Mouse (Mus musculus) layer of hippocampus, adult 8-10 months (tissue): ENCODE measurements around the gene Rab17. TPM values are rescaled to one million over a fixed set of nuclear protein-coding genes. Genes with fewer than 3 reads are reported as not detected.
A peak's percentile ranks its signal among the peaks of the same experiment; 100 is the strongest.

ENCODE experiments used
- DNase-seq, 2 experiments: peaks; one replicate each; pipeline ENCODE4 v3.0.0; 2022; ENCODE audit warnings: low spot score in 2 of 2
- total RNA-seq, 4 experiments: library from RNA; stranded (reverse); gene quantifications; 2 replicates each; pipeline ENCODE4 v1.2.4; 2022

The Rab17 gene
- not detected for total RNA-seq

DNA sequence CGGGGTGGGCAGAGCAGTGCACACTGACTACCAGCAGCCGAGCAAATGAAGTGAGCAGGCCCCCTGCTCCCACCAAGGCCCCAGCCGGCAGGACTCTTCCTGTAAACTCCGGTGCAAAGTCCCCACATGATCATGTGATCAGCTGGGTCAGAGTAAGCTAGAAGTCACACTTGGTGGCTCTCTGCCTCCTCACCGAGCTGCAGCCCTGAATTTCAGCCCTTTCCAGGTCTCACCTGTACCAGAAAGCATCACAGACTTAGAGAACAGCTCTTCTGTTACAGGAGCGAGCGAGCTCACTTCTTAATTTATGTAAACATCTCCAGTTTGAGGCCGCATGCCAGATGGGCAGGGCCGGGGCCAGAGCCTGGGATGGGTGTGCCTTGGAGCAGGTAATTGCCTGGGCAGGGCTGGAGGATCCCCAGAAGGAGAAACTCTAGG lies at the start of gene Rab17:
Gene Rab17 (minus strand): TSS at position 315 of the 438 bp plus-strand sequence.
- DNase-seq, result no peak

GRCm38 (mm10) chr1:91017111-91017758 lies 47.8 kb upstream of the Rab17 start:
- DNase-seq, result no peak

DNA sequence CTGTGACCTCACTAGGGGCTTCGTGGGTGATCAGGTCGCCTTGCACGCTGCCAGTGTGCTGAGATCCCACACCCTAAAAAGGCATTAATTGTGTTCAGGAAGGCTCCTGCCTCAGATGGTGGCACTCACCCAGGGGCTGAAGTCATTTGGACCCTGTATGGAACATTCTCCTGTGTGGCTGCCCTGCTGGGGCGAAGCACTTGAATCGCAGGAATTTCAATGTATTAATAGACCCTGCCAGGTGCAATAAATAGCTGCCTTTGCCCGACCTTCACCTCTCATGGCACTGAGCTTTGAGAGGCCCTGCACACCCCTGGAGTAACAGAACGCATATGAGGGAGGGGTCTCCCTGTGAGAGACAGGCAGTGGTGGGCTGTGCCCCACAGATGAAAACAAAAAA lies 46.1 kb upstream of the Rab17 start:
- no peak for DNase-seq

DNA sequence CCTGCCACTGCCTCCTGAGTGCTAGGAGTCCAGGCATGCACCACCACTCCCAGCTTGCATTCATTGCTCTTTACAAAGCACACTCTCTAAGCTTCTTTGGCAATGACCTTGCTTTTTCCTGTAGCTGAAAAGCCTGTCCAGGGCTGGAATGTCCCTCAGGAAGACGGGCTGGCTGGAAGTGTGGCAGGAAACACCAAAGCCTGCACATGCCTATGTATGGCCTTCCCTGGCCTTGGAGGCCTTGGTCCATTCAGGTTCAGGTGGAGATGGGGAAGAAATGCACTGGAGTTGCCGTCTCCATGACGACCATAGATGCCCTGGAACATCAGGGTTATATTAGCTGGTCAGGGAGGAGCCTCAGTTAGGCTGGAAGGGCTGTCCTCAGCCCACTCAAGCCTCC lies 44.3 kb upstream of the Rab17 start:
- no peak for DNase-seq

DNA sequence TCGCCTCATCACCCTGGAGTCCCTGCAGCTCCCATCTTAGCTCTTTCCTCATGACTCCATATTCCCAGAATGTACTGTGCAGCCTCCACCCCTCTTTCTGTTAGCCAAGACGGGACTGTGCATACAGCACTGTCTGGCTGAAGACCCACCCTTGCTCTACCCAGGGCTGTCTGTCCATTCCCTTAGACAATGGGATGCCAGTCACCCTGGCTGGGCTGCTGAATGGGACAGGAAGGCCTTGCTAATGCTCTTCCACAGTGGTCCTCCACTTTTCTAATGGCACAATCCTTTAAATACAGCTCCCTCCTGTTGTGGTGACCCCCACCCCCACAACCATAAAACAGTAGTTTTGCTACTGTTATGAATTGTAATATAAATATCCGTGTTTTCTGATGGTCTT lies 41.9 kb upstream of the Rab17 start:
- DNase-seq, result no peak

- no peak for DNase-seq
These were observed 41.3 kb upstream of the Rab17 start for GRCm38 (mm10) chr1:91010716-91011115.

GRCm38 (mm10) chr1:91010216-91010615 lies 40.8 kb upstream of the Rab17 start:
- no peak for DNase-seq

GRCm38 (mm10) chr1:91009266-91009665 lies 39.8 kb upstream of the Rab17 start:
- no peak for DNase-seq

DNA sequence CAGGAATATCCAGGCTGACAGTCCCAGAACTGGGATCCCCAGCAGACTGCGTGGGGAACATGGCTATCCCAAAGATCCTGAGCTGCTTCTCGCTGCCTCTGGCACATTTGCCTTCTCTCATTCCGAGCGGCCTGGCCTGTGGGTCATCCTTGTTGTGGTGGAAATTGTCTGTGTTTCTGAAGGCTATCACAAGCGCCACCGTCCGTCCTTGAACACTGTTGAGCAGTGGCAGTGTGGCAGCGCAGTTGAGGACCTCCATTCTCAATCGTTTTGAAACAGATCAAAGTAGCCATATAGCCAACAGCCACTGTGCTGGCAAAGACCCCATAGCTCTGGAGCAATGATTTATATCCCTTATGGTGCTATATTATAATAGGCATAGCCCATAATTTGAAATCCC lies 39.3 kb upstream of the Rab17 start:
- no peak for DNase-seq

- DNase-seq, result no peak
These were observed 38.8 kb upstream of the Rab17 start for GRCm38 (mm10) chr1:91008147-91008682.

- DNase-seq, result no peak
These were observed 37.2 kb upstream of the Rab17 start for GRCm38 (mm10) chr1:91006708-91007107.

DNA sequence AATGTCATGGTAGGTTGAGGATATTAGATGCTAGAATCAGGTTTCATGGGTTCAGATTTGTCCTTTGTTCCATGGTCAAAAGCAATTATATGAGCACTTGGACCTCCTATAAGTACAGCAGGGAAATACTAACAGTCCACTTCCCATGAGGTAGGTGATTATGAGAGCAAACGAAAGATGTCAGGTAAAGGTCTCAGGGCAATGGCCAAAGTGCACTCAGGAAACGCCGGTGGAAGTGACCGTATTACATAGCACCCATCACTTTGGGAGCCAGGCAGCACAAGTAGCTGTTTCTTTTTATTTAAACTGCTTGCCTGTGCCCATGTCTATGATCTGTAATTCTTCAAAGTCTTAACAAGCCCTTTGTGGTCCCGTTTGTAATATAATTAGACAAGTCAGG lies 36.6 kb upstream of the Rab17 start:
- no peak for DNase-seq

DNA sequence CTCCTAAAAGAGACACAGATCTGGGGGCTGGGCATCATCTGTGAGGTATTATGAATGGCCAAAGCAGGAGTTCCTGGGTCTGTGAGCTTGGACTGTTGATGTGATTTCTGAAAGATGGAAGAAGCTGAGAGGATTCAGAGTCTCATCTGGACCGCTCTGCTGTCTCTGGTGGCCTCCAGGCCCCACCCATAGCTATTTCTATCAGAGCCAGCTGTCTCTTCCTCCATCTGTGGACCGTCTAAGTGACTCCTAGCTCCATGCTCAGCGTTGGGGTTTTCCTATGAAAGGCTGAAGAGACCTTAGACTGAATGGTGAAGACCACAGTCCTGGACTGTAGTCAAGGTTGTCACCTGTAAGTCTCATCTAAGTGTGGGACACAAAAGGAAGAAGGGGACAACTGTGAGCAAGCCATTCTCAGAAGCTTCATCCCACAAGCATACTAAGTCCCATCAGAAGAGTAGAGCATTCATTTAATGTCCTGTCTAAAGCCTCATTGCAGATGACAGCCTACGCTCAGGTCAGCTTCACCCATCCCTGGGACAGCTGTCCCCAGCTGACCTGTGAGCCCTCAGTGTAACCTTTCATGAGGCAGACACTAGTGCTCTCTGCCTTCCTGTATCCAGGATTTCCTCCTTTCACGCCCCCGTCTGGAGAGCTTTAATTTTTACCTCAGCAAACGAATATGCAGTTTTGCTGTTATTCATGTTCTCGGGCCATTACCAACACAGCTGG lies 34.2 kb upstream of the Rab17 start:
- DNase-seq, result no peak

DNA sequence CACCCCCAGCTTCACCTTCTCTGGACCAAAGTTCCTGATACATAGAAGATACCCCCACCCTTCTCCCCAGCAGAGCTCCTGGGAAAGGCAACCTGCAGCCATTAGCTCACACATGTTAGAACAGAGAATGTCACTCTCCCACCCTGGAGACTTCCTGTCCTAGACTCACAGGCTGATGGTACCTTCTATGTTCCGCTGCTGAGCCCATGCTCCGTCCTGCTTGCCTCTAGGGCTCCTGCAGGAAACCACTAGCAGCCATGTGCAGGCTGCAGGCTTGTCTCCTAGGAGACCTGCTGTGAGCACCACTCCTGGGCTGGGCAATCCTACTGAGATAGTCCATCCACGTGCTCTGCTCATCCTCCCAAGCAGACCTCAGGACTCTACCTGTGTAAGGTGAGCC lies 33.2 kb upstream of the Rab17 start:
- no peak for DNase-seq

DNA sequence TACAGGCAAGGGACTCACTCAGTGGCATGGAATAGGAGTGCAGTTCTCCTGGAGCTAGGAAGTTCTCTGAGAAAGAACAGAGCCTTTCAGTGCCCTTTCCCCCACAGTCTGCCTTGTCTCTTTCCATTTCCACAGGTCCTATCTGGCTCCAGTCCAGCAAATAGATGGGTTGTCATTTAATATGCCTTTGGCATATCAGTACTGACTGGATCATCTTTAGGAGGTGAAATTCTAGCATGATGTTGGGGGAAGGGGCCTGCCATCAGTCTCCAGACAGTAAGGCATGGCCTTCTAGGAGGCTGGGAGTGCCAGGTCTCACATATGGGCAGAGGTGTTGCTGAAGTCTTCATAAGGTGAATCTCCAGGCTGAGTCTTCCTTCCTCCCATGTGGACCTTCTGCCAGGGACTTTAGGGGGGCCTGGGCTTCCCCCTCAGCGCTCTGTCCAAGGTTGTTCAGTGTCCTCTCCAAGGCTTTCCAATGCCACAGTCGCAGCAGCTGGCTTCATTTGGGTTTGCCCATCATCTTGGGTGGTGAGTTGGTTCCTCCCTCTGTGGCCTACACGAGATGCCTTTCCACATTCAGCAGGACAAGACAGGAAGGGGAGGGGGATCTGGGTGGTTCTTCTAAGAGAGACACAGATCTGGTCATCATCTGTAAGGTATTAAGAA lies 32.5 kb upstream of the Rab17 start:
- DNase-seq, result no peak

- no peak for DNase-seq
These were observed 31.6 kb upstream of the Rab17 start for GRCm38 (mm10) chr1:91001101-91001500.

DNA sequence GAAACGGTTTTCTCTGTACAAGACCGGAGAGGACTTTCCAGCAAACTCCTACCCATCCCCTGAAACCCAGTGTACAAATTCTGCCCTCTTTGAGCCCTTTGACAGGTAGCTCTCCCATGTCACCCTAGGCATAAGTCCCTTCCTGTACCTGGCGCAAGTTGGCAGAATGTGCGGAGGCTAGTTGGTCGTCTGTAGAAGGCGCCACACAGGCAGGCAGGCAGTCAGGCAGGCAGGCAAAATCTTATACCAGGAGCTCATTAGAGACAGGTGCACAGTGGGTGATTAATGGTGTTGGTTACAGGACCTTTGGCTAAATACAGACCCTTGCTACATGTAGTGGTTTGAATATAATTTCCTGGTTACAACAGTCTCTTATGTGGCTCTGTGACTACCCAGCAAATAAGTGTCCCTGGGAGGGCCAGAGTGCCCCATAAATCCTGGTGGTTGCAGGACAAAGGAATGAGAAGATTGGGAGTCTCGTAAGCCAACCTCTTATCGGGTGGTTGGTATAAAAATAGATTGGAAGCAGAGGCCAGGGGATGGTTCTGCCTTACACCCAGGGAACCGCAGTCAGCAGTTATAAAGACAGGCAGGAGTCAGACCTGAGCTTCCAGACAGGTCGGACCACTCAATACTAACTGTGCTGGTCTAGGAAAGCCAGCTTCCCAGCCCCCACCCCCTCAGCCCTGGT lies 30.6 kb upstream of the Rab17 start:
- no peak for DNase-seq

DNA sequence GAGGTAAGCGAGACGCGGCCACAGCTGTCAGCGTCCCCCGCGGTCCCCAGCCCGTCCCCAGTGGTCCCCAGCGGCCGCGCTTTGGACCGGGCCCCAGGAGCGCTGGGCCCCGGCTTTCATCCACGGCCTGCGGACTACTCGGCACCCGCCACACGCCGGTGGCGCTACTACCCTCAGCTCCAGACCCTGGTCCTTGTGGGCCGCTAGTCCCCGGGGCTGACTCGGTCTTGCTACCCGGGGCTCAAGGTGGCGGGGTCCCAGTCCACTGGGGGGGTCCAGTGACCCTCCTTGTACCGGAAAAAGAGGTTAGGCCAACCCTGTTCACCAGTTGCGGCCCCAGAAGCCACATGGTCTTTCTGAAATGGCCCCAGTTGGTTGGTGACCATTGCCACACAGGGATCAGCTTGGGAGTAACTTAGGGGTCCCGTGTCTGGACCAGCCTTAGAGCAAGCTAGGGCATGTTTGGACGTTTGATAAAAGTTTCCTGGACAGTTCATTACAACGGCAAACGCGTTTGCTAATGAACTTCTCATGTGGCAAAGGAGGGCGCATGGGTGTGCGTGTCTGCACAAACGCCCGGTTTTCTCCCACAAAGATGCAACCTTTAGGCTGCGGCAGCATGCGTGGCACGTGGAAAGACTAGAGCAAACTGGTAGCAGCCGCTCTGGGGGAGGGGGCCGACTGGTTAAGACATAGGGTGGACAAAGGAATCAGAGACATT lies 29.6 kb upstream of the Rab17 start:
- no peak for DNase-seq

DNA sequence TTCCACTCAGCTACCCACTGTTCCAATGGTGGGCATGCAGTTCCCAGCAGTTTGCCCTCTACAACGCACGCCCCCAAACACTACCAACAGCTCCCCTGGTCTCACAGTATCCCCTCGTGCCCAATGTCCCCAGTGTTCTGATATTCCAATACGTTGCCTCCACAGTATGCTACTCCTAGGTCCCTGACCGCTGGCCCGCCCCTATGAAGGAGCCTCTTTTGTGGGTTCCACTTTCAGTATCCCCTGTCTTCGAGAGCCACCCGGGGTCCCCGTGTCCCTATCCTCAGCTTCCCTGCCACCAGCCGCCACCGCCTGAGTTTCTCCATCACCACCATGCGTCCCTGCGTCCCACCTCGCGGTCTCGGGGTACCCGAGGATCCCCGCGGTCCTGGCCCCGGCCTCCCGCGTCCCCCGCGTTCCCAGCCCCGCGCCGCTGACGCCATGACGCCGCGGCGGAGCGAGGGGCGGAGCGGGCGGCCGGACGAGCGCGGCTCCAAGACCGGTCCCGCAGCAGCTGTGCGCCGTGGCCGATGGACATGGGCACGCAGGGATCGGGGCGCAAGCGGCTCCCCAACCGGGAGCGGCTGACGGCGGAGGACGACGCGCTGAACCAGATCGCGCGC lies 28.9 kb upstream of the Rab17 start, which contains the start of gene Lrrfip1:
Gene Lrrfip1 (plus strand): TSS at position 470 of the 623 bp plus-strand sequence.
- peak in 1 of 2 experiments; percentile 53 for DNase-seq

DNA sequence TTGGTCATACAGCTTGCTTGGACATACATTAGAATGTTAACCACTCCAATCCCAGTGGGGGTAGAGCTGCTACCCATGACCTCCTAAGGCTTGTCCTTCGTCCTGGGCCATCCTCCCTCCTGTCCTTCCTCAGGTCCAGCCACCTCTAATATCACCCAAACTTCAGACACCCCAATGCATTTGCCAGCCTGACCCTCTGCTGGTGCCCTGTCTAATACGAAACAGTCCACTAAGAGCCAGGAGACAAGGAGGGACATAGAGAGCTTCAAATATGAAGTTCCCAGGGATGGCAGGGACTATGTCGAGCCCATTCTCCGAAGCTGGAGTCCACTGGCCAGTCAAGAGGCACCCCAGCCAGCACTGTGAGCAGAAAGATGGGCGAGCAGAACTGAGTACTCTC lies 28.2 kb upstream of the Rab17 start:
- no peak for DNase-seq
